Mouse (Mus musculus): ENCODE measurements around the gene Itpr3. TPM values are rescaled to one million over a fixed set of nuclear protein-coding genes. Genes with fewer than 3 reads are reported as not detected.

Itpr3 gene
- 1 to 10 TPM; 2.3 to 5.3 TPM for total RNA-seq (2021)
- long read RNA-seq, experiment 1, partial matches to known transcripts = 0 of 1 reads
- long read RNA-seq, experiment 1, other reads (novel, unspliced or antisense) = 1 of 1 reads
- long read RNA-seq, experiment 2, partial matches to known transcripts = 0 of 1 reads
- long read RNA-seq, experiment 2, other reads (novel, unspliced or antisense) = 1 of 1 reads

DNA sequence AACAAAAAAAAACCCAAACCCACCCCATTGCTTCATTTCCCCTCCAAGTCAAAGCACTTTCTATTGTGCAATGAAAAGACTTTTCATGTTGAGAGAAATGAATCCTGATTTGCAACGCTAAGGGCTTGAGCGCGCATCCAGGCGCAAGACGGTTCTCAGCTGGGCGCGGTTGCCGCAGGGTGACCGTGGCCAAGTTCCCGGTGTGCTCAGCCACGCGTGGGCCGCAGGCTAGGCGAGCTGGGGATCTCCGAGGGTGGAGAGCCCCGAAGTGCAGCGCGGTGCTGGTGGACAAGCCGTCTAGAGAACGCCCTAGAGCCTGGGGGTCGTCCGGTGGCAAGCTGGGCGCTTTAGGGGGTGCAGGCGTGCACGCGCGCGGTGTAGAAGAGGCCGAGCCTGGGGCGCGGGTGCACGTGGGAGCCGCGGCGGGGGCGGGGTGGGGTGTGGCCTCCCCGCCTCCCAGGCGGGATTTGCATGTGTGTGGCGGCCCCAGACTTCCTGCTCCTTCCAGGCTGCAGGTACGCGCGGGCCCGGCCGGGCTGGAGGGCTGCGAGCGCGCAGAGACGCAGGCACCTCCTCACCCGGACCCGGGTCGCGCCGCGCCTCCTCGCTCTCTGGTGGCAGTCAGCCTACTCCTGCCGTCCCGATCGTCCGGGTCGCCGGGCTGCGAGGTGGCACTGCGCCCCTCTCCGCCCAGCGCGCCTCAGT is at the start of gene Itpr3:
TSS of gene Itpr3 (plus strand) at position 493 of the 705 bp plus-strand sequence.
- DNase-seq (ENCODE audit: low spot score in 2 of 2) = no peak

DNA sequence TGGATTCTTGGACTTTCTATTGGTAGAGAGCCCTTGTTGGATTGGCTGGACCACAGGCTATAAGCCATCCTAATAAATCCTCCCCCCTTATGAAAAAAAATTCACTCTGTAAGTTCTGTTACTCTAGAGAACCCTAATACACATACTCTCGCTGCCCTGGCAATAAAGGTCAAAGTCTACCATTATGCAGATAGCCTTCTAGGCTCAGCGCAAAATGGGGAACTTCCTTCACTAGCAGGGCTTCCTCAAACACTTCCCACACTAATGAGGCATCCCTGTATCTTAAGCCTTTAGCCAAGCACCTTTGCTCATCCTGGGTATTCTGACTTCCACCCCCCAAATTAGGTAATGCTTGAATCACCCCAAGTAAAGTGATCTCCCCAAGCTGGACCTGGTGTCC is 48.8 kb upstream of the Itpr3 start:
- DNase-seq (ENCODE audit: low spot score in 2 of 2) = no peak

DNA sequence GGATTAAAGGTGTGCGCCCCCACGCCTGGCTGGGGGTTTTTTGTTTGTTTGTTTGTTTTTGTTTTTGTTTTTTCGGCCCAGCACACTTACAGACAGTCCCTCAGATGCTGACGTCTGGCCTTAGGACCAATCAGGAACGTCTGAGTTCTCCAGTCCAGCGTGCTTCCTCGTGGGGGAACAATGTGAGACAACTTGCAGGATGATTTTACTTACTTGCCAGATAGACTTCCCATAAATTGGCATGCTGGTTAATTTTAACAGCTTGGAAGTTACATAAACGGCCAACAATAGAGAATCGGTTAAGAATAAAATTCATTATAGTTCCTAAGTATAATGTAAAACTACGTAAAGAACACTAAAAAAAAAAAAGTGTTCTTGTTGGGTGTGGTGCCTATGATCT is 45.9 kb upstream of the Itpr3 start:
- no peak for DNase-seq (ENCODE audit: low spot score in 2 of 2)

DNA sequence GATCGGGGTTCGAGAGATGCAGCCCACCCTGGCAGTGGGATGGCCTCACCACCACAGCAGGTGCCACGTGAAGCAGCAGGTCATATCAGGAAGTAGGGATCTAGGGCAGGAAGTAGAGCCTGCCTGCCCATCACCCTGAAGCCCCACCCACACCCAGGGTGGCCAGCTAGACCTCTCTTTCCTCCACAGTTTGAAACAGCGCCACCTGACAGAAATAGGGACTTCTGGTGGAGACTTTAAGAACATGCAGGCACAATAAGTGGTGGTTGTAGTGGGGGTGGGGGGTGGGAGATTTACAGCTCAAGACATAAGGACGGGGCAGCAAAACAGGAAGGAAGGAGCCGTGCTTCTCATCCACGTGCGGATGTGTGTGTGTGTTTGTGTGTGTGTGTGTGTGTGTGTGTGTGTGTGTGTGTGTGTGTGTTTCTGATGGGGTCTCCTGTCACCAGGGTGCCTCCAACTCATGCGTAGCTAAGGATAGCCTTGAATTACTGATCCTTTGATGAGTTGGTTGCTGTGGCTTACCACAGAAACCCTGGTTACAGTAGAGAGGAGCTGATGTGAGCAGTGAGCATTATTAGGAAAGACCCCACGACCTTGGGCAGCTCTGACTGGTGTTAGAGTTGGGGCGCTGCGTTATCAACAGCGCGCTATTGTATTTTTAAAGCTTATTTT is 45.0 kb upstream of the Itpr3 start:
- DNase-seq (ENCODE audit: low spot score in 2 of 2) = no peak

DNA sequence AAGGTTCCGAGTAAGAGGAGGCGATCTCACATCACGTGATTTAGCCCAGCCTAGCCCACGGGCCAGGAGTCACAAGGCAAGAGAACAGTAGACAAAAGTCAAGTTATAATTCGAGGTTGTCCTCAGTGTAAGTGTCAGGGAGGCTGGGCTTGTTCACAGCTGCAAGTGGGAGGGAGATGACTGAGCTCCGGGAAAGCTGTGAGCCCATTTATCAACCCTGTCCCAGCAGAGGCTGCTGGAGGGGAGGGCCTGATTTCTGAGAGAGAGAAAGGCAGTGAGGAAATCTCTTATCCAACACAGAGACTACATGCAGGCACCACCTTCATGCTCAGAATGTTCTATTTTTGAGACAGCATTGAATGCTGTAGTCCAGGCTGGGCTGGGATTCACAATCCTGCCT is 44.2 kb upstream of the Itpr3 start:
- DNase-seq (ENCODE audit: low spot score in 2 of 2) = no peak

DNA sequence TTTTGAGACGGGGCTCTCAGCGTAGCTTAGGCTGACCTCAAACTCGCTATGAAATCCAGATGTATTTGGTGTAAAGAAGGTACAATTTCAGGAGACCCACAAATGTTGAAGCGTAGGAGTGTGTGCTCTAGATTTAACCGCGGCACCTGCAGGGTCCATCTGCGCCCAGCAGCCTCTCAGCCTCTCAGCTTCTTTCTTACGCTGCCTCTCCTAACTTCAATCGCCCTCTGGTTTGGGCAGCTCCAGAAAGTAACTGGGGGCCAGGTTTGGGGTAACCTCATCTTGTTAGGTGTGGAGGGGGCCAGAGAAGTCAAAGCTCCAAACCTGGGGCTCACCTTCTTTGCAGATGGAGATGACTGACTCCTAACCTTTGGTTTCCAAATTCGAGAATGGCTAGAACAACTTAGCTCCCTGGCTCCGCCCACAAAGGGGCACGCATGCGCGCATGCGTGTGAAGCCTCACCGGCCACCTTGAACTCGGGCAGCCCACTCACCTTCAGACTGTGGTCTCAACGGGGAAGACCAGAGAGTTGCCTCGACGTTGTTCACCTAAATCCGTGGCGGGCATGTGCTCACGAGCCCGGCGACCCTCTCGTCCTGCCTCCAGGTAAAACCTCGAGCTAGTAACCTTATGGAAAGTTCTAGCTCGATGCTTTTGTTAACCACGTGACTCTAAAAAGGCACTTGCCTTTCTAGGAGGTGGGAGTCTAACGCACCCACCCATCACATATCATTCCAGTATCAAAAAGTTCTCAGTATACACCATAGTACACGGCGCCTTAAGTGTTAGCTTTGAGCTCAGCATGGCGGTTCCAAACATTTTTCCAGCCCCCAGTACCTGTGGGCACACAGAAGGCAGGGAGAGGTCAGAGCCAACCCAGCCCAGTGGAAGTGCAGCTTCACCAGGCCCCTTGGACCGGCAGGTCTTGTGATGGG is 39.3 kb upstream of the Itpr3 start:
- DNase-seq (ENCODE audit: low spot score in 2 of 2) = peak; percentile 80 to 88

DNA sequence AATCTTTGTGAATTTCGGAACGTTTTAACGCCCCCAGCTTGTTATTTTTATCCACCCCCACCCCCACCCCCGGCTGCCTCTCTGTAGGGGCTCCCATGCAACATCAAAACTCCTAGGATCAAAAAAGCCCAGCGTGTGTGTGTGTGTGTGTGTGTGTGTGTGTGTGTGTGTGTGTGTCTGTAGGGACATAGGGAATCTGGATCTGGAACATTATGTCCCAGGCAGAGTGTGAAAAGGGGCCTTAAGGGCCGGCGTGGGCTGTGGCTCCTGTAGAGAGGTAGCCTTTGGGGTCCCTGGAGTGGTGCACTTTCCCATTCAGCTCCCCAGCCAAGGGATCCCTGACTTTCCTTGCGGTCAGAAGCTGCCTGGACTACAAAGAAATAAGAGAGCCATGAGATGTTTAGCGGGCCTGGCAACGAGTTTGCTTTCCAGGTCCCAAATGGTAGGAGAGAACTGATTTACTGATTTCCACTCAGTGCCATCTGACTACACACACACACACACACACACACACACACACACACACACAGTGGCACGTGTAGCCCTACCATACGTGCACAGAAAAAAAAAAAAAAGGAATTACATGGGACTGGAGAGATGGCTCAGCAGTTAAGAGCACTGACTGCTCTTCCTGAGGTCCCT is 38.4 kb upstream of the Itpr3 start:
- DNase-seq (ENCODE audit: low spot score in 2 of 2) = peak; percentile 57 to 60

DNA sequence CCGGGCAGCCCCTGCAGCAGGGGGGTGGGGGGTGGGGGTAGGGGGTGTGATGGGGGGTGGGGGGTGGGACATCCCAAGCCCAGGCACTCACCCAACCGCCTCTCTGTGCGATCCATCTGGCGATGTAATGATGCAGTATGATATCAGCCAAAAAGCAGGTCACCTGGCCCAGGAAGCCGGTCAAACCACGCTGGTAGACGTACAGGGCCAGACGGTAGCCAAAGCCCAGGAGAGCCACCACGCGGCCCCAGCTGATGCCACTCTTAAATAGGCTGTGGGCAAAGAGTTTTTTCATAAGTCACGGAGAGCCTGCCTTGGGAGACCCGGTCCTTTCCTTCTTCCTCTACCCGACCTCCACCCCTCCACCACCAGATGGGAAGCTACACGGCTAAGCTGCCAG is 36.0 kb upstream of the Itpr3 start:
- no peak for DNase-seq (ENCODE audit: low spot score in 2 of 2)

DNA sequence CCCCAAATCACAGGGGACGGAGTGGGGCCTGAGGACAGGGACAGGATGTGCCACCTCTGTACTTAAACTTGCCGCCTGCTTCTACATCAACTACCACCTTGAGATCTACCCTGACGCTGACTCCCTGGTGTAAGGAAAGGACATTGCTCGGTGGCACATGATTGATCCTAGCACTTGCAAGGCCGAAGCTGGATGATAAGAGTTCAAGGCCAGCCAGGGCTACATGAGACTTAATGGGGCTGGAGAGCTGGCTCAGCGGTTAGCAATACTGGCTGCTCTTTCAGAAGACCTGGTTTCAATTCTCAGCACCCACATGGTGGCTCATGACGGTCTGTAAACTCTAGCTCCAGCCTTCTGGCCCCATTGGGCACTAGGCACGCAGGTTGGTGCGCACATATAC is 35.4 kb upstream of the Itpr3 start:
- no peak for DNase-seq (ENCODE audit: low spot score in 2 of 2)

DNA sequence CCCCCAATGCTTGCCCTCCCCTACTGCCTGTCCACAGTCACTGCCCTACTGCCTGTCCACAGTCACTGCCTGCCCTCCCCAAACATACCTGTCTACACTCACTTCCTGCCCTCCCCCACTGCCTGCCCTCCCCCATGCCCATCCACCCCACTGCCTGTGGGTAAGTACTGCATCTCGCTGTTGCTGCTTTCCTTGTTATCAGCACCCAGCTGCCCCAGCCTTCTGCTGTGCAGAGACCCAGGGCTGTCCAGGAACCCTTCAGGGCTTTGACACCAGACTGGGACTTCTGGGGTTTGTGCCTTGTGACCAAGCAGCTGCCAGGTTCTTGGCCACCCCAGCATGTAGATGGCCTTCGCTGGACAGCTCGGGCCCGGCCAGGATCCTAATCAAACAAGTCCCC is 33.8 kb upstream of the Itpr3 start:
- DNase-seq (ENCODE audit: low spot score in 2 of 2) = no peak

DNA sequence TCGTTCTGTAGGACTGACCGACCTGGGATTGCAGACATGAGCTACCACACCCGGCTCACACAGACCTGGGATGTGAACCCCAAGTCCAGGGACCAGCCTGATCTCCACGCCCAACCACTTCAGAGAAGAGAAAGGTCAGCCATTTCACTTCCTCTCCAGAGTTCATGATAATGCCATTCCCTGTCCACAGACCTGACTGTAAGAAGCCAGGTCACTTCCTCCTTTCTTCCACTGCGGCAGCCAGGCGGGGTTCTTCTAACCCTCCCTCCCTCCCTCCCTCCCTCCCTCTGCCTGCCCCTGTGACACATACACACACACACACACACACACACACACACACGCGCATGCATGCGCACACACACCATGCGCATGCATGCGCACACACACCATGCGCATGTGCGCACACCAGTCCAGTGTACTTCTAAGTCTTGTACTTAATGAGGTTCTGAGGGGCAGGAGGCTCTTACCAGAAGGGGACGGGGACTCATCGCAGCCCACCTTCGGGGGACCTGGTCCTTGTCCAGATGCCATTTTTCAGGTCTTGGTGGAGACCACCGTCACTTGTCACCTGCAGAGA is 31.7 kb upstream of the Itpr3 start:
- no peak for DNase-seq (ENCODE audit: low spot score in 2 of 2)

DNA sequence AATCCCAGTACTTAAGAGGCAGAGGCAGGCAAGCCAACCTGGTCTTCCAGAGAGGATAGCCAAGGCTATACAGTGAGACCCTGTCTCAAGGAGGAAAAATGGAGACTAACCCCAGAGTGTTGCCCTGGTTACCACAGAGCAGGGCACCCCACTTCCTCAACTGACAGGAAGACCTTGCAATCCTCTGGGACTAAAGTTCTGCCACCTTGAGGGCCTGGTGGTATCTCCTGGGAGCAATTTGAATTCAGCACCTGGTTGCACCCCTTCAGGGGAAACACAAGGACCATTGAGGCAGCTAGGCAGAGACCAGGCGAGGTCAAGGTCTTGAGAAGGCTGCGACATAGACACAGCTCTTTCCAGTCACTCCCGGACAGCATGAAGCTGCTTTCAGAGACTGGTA is 31.2 kb upstream of the Itpr3 start:
- DNase-seq (ENCODE audit: low spot score in 2 of 2) = no peak

DNA sequence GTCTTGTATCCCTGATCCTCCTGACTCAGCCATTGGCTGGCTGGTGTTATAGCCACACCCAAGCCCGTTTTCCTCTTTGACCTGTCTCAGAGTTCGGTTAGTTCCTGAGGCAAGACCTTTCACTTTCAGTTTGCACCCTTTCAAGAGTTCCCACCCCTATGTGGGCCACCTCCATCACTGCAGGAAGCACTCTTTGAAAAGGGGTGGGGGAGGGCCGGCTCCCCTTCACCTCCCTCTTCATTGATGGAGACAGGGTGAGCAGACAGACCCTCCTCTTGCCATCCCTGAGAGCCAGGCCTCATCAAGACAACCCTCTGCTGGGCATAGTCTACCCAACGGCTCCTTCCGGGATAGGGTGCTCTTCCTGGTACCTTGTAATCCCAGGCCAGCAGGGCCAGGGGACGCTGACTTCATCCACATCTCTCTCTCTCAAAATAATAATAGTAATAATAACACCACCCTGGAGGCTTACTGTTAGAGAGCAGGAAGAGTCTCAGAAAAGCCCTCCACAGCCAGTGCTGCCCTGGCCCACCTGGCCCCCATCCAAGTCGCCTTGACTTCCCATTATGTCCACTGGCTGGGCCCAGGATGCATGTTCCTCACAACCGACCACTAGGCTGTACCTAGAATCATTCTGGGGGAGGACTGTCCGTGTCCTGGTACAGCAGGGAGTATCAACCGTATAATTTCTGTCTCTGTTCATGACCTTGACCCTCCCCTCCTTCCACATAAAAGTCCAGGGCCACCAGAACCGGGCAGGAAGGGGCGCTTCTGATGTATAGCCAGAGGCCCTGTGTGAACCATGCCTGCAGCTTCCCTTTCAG is 29.4 kb upstream of the Itpr3 start:
- no peak for DNase-seq (ENCODE audit: low spot score in 2 of 2)

DNA sequence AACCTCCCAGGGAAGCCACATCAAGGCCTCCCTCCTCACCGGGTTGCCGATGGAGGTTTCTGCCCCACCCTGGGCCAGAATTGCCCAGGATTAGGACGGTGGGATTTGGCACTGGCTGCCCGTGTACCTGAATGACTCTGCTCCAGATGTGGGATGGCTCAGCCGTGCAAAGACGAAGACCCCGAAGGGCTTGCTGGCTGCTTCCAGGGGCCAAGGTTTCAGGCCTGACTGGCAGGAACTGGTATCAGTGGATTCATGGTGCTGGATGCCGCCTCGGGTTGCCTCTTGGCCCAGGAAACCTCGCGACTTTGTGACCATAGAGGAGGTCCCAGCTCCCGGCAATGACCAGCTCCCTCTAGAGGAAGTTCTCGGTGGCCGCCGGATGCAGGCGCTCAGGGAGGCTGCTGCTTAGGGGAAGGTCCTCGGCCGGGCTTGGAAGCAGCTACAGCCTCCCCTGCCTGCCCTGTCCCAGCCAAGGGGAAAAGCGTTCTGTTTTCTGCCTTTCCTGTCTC is 28.8 kb upstream of the Itpr3 start:
- DNase-seq (ENCODE audit: low spot score in 2 of 2) = peak; percentile 90 to 91

DNA sequence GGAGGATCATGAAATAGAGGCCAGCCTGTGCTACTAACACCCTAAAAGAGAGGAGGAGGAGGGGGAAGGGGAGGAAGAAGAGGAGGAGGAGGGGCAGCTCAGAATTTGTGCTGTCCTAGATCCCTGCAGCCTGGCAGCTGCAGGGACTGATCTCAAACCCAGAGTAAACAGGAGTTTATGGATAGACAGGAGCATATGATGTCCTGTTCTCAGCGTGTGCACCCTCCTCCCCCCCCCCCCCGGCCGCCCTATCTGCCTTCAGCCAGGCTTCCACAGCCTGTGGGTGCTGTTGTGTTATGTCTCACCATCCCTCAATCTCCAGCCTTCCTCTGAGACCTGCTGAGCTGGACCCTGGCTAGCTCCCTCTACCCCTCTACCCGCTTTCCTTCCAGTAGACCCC is 28.2 kb upstream of the Itpr3 start, which contains the start of gene Bak1:
TSS of gene Bak1 (minus strand) at position 101 of the 400 bp plus-strand sequence.
- DNase-seq (ENCODE audit: low spot score in 2 of 2) = no peak

DNA sequence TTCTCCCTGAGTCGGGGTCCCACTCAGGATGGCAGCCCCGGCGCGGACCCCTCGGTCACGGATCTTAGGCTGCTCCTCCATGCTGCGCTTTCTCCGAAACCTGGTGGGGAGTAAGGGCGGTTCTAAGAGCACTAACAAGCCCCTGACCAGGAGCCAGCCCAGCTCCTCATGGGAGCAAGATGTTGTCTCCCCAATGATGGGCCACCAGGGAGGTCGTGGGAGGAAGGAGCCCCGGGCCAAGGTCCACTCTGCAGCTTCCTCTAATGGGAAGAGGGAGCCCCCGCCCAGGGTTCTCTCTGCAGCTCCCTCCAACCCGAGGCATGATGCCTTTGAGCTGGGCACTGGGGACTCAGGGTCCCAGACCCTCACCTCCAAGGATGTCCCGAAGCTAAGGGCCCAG is 27.7 kb upstream of the Itpr3 start:
- DNase-seq (ENCODE audit: low spot score in 2 of 2) = no peak

DNA sequence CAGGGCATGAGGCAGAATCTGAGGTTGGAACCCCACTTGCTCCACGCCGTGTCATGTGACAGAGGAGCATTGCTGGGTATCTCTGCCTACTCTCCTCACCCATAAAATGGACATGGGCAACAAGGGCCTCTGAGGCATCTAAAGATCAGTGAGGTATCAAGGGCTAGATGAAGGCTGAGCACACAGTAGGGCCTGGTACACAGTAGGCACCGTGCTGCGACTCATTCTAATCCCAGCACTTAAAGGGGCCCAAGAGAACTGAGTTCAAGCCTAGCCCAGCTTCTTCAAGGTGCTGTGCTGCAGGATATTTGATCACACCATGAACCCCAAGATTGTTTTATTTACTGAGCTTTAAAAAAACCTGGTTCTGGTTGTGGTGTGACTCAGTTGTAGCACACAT is 26.2 kb upstream of the Itpr3 start:
- no peak for DNase-seq (ENCODE audit: low spot score in 2 of 2)

DNA sequence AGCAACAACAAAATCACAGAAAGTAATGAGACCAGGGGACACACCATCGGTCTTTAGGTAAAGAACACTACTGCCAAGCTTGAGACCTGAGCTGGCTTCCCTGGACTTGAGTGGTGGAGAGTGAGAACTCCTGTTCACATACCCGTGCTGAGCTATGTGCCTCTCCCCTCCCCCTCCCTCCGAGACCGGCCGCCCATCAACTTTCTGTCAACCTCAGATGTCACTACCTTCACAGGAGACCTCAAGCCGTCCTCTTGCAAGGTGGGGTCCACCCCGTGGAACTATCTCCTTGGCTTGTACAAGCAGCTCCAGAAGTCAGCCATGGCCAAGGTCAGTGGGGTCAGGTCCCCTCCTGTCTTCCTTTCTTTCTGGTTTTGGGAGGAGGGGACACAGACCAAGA is 24.8 kb upstream of the Itpr3 start:
- no peak for DNase-seq (ENCODE audit: low spot score in 2 of 2)

DNA sequence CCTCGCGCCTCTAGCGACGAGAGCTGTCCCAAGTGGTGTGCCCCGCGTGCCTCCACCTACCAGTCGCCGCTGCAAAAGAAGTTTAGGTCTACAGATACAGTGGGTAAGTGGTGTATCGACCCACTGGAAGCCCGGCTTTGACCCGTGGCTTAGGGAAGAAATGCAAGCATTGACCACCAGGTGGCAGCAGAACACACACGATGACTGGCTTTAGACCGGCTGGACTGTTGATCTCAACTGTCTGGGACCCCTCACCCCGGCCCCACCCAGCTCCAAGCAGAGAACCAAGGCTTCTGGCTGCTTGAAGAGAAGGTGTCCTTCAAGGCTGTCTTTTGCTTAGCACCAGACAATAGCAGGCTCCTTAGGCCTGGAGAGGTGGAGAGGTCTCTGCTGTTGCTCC is 24.2 kb upstream of the Itpr3 start:
- peak; percentile 73 to 74 for DNase-seq (ENCODE audit: low spot score in 2 of 2)

DNA sequence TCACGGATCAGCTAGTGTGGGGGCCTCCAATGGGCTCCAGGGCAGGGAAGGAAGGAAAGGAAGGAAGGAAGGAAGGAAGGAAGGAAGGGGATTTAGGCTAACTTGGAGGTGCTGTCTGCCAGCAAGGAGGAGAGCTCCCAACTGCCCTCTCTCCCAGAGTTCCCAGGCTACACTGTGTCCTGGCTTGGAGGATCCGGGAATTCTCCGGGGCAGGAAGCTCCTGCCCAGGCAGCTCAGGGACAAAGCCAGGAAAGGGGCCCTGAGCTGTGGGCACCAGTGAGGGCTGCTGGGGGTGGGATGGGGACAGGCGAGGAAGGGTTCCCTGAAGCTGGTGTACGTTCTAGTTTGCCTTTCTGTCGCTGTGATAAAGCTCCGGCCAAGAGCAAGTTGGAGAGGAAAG is 20.6 kb upstream of the Itpr3 start:
- no peak for DNase-seq (ENCODE audit: low spot score in 2 of 2)

Data from layer of hippocampus, postnatal 14 days (tissue).